20 mouse cellular contexts compared by ENCODE assay signal in the genomic region with DNA sequence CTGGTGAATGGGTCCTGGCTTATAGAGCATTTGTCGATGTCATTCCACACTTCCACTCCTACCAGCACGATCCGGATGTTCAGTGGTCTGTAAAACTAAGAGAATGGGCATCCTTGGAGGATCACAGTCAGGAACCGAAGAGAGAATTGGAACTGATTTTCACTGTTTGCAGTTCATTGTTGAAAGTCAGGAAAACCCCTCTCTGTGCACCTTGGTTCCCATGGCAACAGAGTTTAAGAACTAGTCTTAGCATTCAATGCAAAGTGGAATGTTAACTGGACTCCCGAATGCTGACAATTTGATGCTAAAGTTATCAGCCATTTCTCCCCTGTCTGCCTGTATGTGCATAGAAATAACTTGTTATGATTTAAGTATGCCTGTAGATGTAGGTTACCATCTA.
DNase-seq lines count a peak whose midpoint lies in the region; ATAC-seq and TF ChIP-seq lines count a peak whose summit lies in the region.
"Had no signal": no experiment of that assay in that cellular context is flagged by ENCODE, and none has a peak within 500 bp of the region (broad histone marks: within the 10 kb centered on the region; RNA-seq: fewer than 3 reads in every experiment).

No protein-coding gene starts in this region.

- H3K9ac ChIP-seq in forebrain, embryonic 14.5 days (ENCODE audit: low read length) = no peak overlapping the region
- H3K9ac ChIP-seq in forebrain, embryonic 16.5 days (replicated peaks; ENCODE audit: low read depth, low read length) = no peak overlapping the region
- H3K9ac ChIP-seq in hindbrain, postnatal 0 days (replicated peaks; ENCODE audit: low read length) = no peak overlapping the region
- H3K9ac ChIP-seq in hindbrain, embryonic 16.5 days (ENCODE audit: low read depth, low read length) = no peak overlapping the region
- no peak overlapping the region for H3K9ac ChIP-seq in midbrain, embryonic 16.5 days (ENCODE audit: low read depth, low read length)
- no peak overlapping the region for H3K9ac ChIP-seq in midbrain, embryonic 11.5 days (ENCODE audit: low read length)
- H3K9ac ChIP-seq: forebrain, embryonic 15.5 days; heart, embryonic 12.5 days had no signal

- no peaks in the 10 kb centered on the region for H3K9me3 ChIP-seq in forebrain, embryonic 14.5 days (replicated peaks; ENCODE audit: control insufficient read depth, low read length)
- no peaks in the 10 kb centered on the region for H3K9me3 ChIP-seq in forebrain, embryonic 16.5 days (ENCODE audit: control insufficient read depth, low read length)
- no peaks in the 10 kb centered on the region for H3K9me3 ChIP-seq in hindbrain, postnatal 0 days (ENCODE audit: low read length)
- no peaks in the 10 kb centered on the region for H3K9me3 ChIP-seq in hindbrain, embryonic 16.5 days (ENCODE audit: control insufficient read depth, low read length)
- H3K9me3 ChIP-seq in midbrain, embryonic 16.5 days (replicated peaks; ENCODE audit: control insufficient read depth, low read length, poor library complexity, severe bottlenecking) = no peaks in the 10 kb centered on the region
- no peaks in the 10 kb centered on the region for H3K9me3 ChIP-seq in midbrain, embryonic 11.5 days (ENCODE audit: control insufficient read depth, low read length)
- H3K9me3 ChIP-seq: embryonic facial prominence, embryonic 10.5 days; forebrain, embryonic 15.5 days; heart, embryonic 12.5 days had no signal

- H3K27me3 ChIP-seq in forebrain, embryonic 14.5 days (replicated peaks; ENCODE audit: control insufficient read depth, insufficient read depth, low read length) = no peaks in the 10 kb centered on the region
- no peaks in the 10 kb centered on the region for H3K27me3 ChIP-seq in forebrain, embryonic 16.5 days (replicated peaks; ENCODE audit: control insufficient read depth, insufficient read depth, low read length)
- no peaks in the 10 kb centered on the region for H3K27me3 ChIP-seq in hindbrain, postnatal 0 days (ENCODE audit: insufficient read depth, low read length)
- H3K27me3 ChIP-seq in hindbrain, embryonic 16.5 days (replicated peaks; ENCODE audit: control insufficient read depth, insufficient read depth, low read length) = no peaks in the 10 kb centered on the region
- no peaks in the 10 kb centered on the region for H3K27me3 ChIP-seq in midbrain, embryonic 16.5 days (ENCODE audit: control insufficient read depth, insufficient read depth, low read depth, low read length)
- H3K27me3 ChIP-seq in midbrain, embryonic 11.5 days (ENCODE audit: control insufficient read depth, insufficient read depth, low read length) = no peaks in the 10 kb centered on the region
- H3K27me3 ChIP-seq: forebrain, embryonic 15.5 days; heart, embryonic 12.5 days had no signal

- intact Hi-C loops in left cerebral cortex, postnatal 10 days (cut with DNase I) = no loop called here

- no peaks in the 10 kb centered on the region for H3K4me1 ChIP-seq in forebrain, embryonic 14.5 days (ENCODE audit: control insufficient read depth, insufficient read depth, low read length)
- no peaks in the 10 kb centered on the region for H3K4me1 ChIP-seq in forebrain, embryonic 16.5 days (replicated peaks; ENCODE audit: control insufficient read depth, insufficient read depth, low read length)
- H3K4me1 ChIP-seq in hindbrain, postnatal 0 days (ENCODE audit: insufficient read depth, low read length) = no peaks in the 10 kb centered on the region
- H3K4me1 ChIP-seq in hindbrain, embryonic 16.5 days (ENCODE audit: control insufficient read depth, insufficient read depth, low read depth, low read length) = peaks cover 5% of the 10 kb centered on the region
- H3K4me1 ChIP-seq in midbrain, embryonic 16.5 days (ENCODE audit: control insufficient read depth, insufficient read depth, low read length) = peaks cover 12% of the 10 kb centered on the region
- no peaks in the 10 kb centered on the region for H3K4me1 ChIP-seq in midbrain, embryonic 11.5 days (ENCODE audit: control insufficient read depth, insufficient read depth, low read length)
- H3K4me1 ChIP-seq: embryonic facial prominence, embryonic 10.5 days; forebrain, embryonic 15.5 days had no signal

- H3K4me2 ChIP-seq in forebrain, embryonic 14.5 days (ENCODE audit: low read length) = no peak overlapping the region
- H3K4me2 ChIP-seq in forebrain, embryonic 16.5 days (ENCODE audit: low read length) = no peak overlapping the region
- H3K4me2 ChIP-seq in hindbrain, postnatal 0 days (ENCODE audit: low read depth, low read length) = no peak overlapping the region
- H3K4me2 ChIP-seq in hindbrain, embryonic 16.5 days (ENCODE audit: low read length) = no peak overlapping the region
- peak overlapping the region; percentile 34 for H3K4me2 ChIP-seq in midbrain, embryonic 16.5 days (ENCODE audit: low read length)
- H3K4me2 ChIP-seq in midbrain, embryonic 11.5 days = no peak overlapping the region
- H3K4me2 ChIP-seq: forebrain, embryonic 15.5 days; heart, embryonic 12.5 days had no signal

- WGBS in forebrain, embryonic 14.5 days = 32% methylated on average over 5 of the region's 5 CpGs
- WGBS in forebrain, embryonic 16.5 days = 38% methylated on average over 5 of the region's 5 CpGs
- 26% methylated on average over 5 of the region's 5 CpGs for WGBS in hindbrain, postnatal 0 days
- 28% methylated on average over 5 of the region's 5 CpGs for WGBS in hindbrain, embryonic 16.5 days
- 14% methylated on average over 5 of the region's 5 CpGs for WGBS in midbrain, embryonic 16.5 days
- 27% methylated on average over 5 of the region's 5 CpGs for WGBS in midbrain, embryonic 11.5 days

- H3K36me3 ChIP-seq in forebrain, embryonic 14.5 days (ENCODE audit: control insufficient read depth, insufficient read depth, low read length) = no peaks in the 10 kb centered on the region
- no peaks in the 10 kb centered on the region for H3K36me3 ChIP-seq in forebrain, embryonic 16.5 days (ENCODE audit: control insufficient read depth, insufficient read depth)
- no peaks in the 10 kb centered on the region for H3K36me3 ChIP-seq in hindbrain, postnatal 0 days (ENCODE audit: insufficient read depth, low read length)
- no peaks in the 10 kb centered on the region for H3K36me3 ChIP-seq in hindbrain, embryonic 16.5 days (ENCODE audit: control insufficient read depth, insufficient read depth, low read length)
- no peaks in the 10 kb centered on the region for H3K36me3 ChIP-seq in midbrain, embryonic 16.5 days (ENCODE audit: control insufficient read depth, insufficient read depth, low read length)
- no peaks in the 10 kb centered on the region for H3K36me3 ChIP-seq in midbrain, embryonic 11.5 days (ENCODE audit: control insufficient read depth, insufficient read depth, low read length)
- H3K36me3 ChIP-seq: embryonic facial prominence, embryonic 10.5 days; forebrain, embryonic 15.5 days; G1E; heart, embryonic 12.5 days had no signal

- H3K4me3 ChIP-seq in forebrain, embryonic 14.5 days (ENCODE audit: low read depth, low read length) = no peak overlapping the region
- H3K4me3 ChIP-seq in forebrain, embryonic 16.5 days (replicated peaks; ENCODE audit: low read length) = no peak overlapping the region
- no peak overlapping the region for H3K4me3 ChIP-seq in hindbrain, postnatal 0 days (ENCODE audit: low read length)
- no peak overlapping the region for H3K4me3 ChIP-seq in hindbrain, embryonic 16.5 days (ENCODE audit: low read length)
- H3K4me3 ChIP-seq in midbrain, embryonic 16.5 days (ENCODE audit: low read depth, low read length) = no peak overlapping the region
- H3K4me3 ChIP-seq in midbrain, embryonic 11.5 days (ENCODE audit: low read depth, low read length) = no peak overlapping the region
- H3K4me3 ChIP-seq: embryonic facial prominence, embryonic 10.5 days; forebrain, embryonic 15.5 days; heart, embryonic 12.5 days had no signal

- DNase-seq in forebrain, embryonic 14.5 days (ENCODE audit: low spot score) = peak; percentile 38
- peak; percentile 56 for DNase-seq in hindbrain, postnatal 0 days (ENCODE audit: low spot score)
- DNase-seq in midbrain, embryonic 11.5 days (ENCODE audit: low spot score, missing footprints) = no peak
- no peak for DNase-seq in left cerebral cortex, postnatal 10 days (ENCODE audit: extremely low spot score in 1 of 2, low spot score in 2 of 2)
- DNase-seq: adrenal gland, postnatal 10 days; B cell, adult 2 months; cerebellum, adult 18-20 months; cerebellum, adult 9-11 months; cerebellum, postnatal 36 days; gastrocnemius, postnatal 14 days; heart, postnatal 36 days; kidney, adult 11 months had no signal

- H3K27ac ChIP-seq in forebrain, embryonic 14.5 days (ENCODE audit: low read depth, low read length) = no peak overlapping the region
- no peak overlapping the region for H3K27ac ChIP-seq in forebrain, embryonic 16.5 days (ENCODE audit: low read length)
- H3K27ac ChIP-seq in hindbrain, postnatal 0 days = no peak overlapping the region
- H3K27ac ChIP-seq in hindbrain, embryonic 16.5 days (ENCODE audit: low read depth, low read length) = no peak overlapping the region
- peak overlapping the region; percentile 17 for H3K27ac ChIP-seq in midbrain, embryonic 16.5 days (ENCODE audit: low read length)
- H3K27ac ChIP-seq in midbrain, embryonic 11.5 days (ENCODE audit: low read depth, low read length) = no peak overlapping the region
- H3K27ac ChIP-seq: embryonic facial prominence, embryonic 10.5 days; forebrain, embryonic 15.5 days had no signal

- ATAC-seq in forebrain, embryonic 14.5 days = no peak
- no peak for ATAC-seq in forebrain, embryonic 16.5 days
- ATAC-seq in hindbrain, postnatal 0 days = no peak
- no peak for ATAC-seq in hindbrain, embryonic 16.5 days
- ATAC-seq in midbrain, embryonic 16.5 days = no peak
- no peak for ATAC-seq in midbrain, embryonic 11.5 days (ENCODE audit: low FRiP score)
- ATAC-seq: CD4-positive, CD25-positive, alpha-beta regulatory T cell, adult 4 months; forebrain, embryonic 15.5 days had no signal

- no peak for TF ChIP-seq CTCF in hindbrain, postnatal 0 days (IDR thresholded peaks at IDR 0.05; ENCODE audit: low read depth)

Comparison
In these comparisons a context has a peak if more than half of its experiments do, and no peak if none do; other contexts are left out.
1. DNase-seq: peak in forebrain, embryonic 14.5 days (single experiment) and hindbrain, postnatal 0 days (single experiment); none in midbrain, embryonic 11.5 days (single experiment) and left cerebral cortex, postnatal 10 days (0 of 2).